Mouse (Mus musculus) embryonic facial prominence, embryonic 11.5 days (tissue): ENCODE results near the gene Cpm. TPM values are rescaled to one million over a fixed set of nuclear protein-coding genes. Genes with fewer than 3 reads are reported as not detected.
A peak's percentile ranks its signal among the peaks of the same experiment; 100 is the strongest.

ENCODE experiments used
- ATAC-seq: fragments of 200-750 bp; cut with Nextera tagmentation; replicated peaks from 2 replicates; pipeline ENCODE4 v1.8.0; 2017; ENCODE audit warnings: low read depth; ENCODE audit not compliant: insufficient number of reproducible peaks, low FRiP score, low TSS enrichment
- DNase-seq: peaks from one replicate; pipeline ENCODE4 v3.0.0-alpha.2; 2015; ENCODE audit warnings: low spot score
- H3K27ac ChIP-seq: fragments of 300-500 bp; sonication (generic); replicated peaks from 2 replicates; pipeline ENCODE4 v1.5.1; 2014; ENCODE audit warnings: mild to moderate bottlenecking, low read depth, low read length, control low read depth
- H3K27me3 ChIP-seq: fragments of 300-500 bp; sonication (generic); 2 replicates; pipeline ENCODE4 v1.6.1; 2014; ENCODE audit warnings: mild to moderate bottlenecking, low read length, moderate library complexity, mixed read lengths; ENCODE audit not compliant: control insufficient read depth, insufficient read depth
- H3K36me3 ChIP-seq: fragments of 300-500 bp; sonication (generic); replicated peaks from 2 replicates; pipeline ENCODE4 v1.6.1; 2014; ENCODE audit warnings: low read depth, mild to moderate bottlenecking, low read length, moderate library complexity, mixed read lengths; ENCODE audit not compliant: control insufficient read depth, insufficient read depth
- H3K4me1 ChIP-seq: fragments of 300-500 bp; sonication (generic); 2 replicates; pipeline ENCODE4 v1.6.1; 2014; ENCODE audit warnings: low read length, mixed read lengths; ENCODE audit not compliant: control insufficient read depth, insufficient read depth
- H3K4me2 ChIP-seq: fragments of 300-500 bp; sonication (generic); 2 replicates; pipeline ENCODE4 v1.6.1; 2014; ENCODE audit warnings: low read depth, mild to moderate bottlenecking, control low read depth, low read length, moderate library complexity
- H3K4me3 ChIP-seq: fragments of 300-500 bp; sonication (generic); 2 replicates; pipeline ENCODE4 v1.5.1; 2014; ENCODE audit warnings: low read depth, low read length, control low read depth
- H3K9ac ChIP-seq: fragments of 300-500 bp; sonication (generic); replicated peaks from 2 replicates; pipeline ENCODE4 v1.6.1; 2014; ENCODE audit warnings: mild to moderate bottlenecking, control low read depth, low read length
- H3K9me3 ChIP-seq: fragments of 300-500 bp; sonication (generic); replicated peaks from 2 replicates; pipeline ENCODE4 v1.6.1; 2016; ENCODE audit warnings: mild to moderate bottlenecking, low read length, inconsistent platforms, mixed read lengths; ENCODE audit not compliant: control insufficient read depth
- WGBS: fragments of 180-500 bp; shearing (Covaris S2); extraction: QIAGEN DNeasy Blood & Tissue Kit; methylation state at CpG from one replicate; pipeline ENCODE4 v1.1.7; 2014; 5-methylcytosine and 5-hydroxymethylcytosine counted together
- polyA plus RNA-seq: library from polyadenylated mRNA; unstranded; fragments of >200 nt; fragmentation: Nextera tagmentation; extraction: Ambion mirVana; gene quantifications from 2 replicates; pipeline ENCODE4 v1.2.1, GENCODE M21; 2014

Cpm gene
- polyA plus RNA-seq, 1 experiment from 2014 or later = 10.9 TPM

- Histone ChIP-seq H3K4me1 (no peaks in the 10 kb centered on the region), H3K9me3 (no peaks in the 10 kb centered on the region), H3K27me3 (peaks cover 5% of the 10 kb centered on the region; the same call in 1 of the 2 replicates), H3K9ac (no peak overlapping the region), H3K36me3 (no peaks in the 10 kb centered on the region), H3K4me2 (no peak overlapping the region), H3K27ac (no peak overlapping the region), H3K4me3 (no peak overlapping the region)
- ATAC-seq = no peak
- DNase-seq = no peak
- 91% methylated on average over 8 of the region's 8 CpGs for WGBS
These were observed 5.9 kb downstream of the Cpm start for GRCm38 (mm10) chr10:117635078-117635771.

GRCm38 (mm10) chr10:117635823-117636589, 6.7 kb downstream of the Cpm start:
- Histone ChIP-seq H3K9me3 (no peaks in the 10 kb centered on the region), H3K36me3 (no peaks in the 10 kb centered on the region), H3K27me3 (no peaks in the 10 kb centered on the region), H3K9ac (no peak overlapping the region), H3K4me1 (no peaks in the 10 kb centered on the region), H3K27ac (no peak overlapping the region), H3K4me3 (no peak overlapping the region), H3K4me2 (no peak overlapping the region)
- 86% methylated on average over 3 of the region's 3 CpGs for WGBS
- no peak for DNase-seq
- no peak for ATAC-seq

- Histone ChIP-seq H3K4me3 (no peak overlapping the region), H3K4me1 (no peaks in the 10 kb centered on the region), H3K9me3 (no peaks in the 10 kb centered on the region), H3K9ac (no peak overlapping the region), H3K36me3 (no peaks in the 10 kb centered on the region), H3K27me3 (no peaks in the 10 kb centered on the region), H3K4me2 (no peak overlapping the region), H3K27ac (no peak overlapping the region)
- DNase-seq (peak; percentile 50), ATAC-seq (no peak)
- 63% methylated on average over 9 of the region's 9 CpGs for WGBS
These were observed 7.9 kb downstream of the Cpm start for GRCm38 (mm10) chr10:117637062-117637744.

- no peak for ATAC-seq
- 69% methylated on average over 9 of the region's 9 CpGs for WGBS
These were observed 8.7 kb downstream of the Cpm start for GRCm38 (mm10) chr10:117637745-117638577.

GRCm38 (mm10) chr10:117638578-117639220, 9.4 kb downstream of the Cpm start:
- no peak for DNase-seq
- Histone ChIP-seq H3K27me3 (no peaks in the 10 kb centered on the region), H3K9ac (no peak overlapping the region), H3K4me3 (no peak overlapping the region), H3K9me3 (no peaks in the 10 kb centered on the region), H3K27ac (no peak overlapping the region), H3K4me1 (no peaks in the 10 kb centered on the region), H3K36me3 (no peaks in the 10 kb centered on the region), H3K4me2 (no peak overlapping the region)
- no peak for ATAC-seq
- 89% methylated on average over 7 of the region's 7 CpGs for WGBS

More at GRCm38 (mm10) chr10:117637745-117638577, 8.7 kb downstream of the Cpm start:
- H3K27ac ChIP-seq = no peak overlapping the region
- no peak overlapping the region for H3K9ac ChIP-seq
- H3K36me3 ChIP-seq = no peaks in the 10 kb centered on the region
- no peak overlapping the region for H3K4me3 ChIP-seq
- H3K9me3 ChIP-seq = no peaks in the 10 kb centered on the region
- no peaks in the 10 kb centered on the region for H3K27me3 ChIP-seq
- H3K4me2 ChIP-seq = no peak overlapping the region
- H3K4me1 ChIP-seq = no peaks in the 10 kb centered on the region
- DNase-seq = no peak

GRCm38 (mm10) chr10:117639221-117639599, 9.9 kb downstream of the Cpm start:
- Histone ChIP-seq H3K36me3 (no peaks in the 10 kb centered on the region), H3K9me3 (no peaks in the 10 kb centered on the region), H3K9ac (no peak overlapping the region), H3K4me1 (no peaks in the 10 kb centered on the region), H3K4me3 (no peak overlapping the region), H3K27me3 (no peaks in the 10 kb centered on the region), H3K27ac (no peak overlapping the region), H3K4me2 (no peak overlapping the region)
- 94% methylated on average over 8 of the region's 8 CpGs for WGBS
- no peak for ATAC-seq
- DNase-seq = no peak

GRCm38 (mm10) chr10:117639899-117640594, 10.7 kb downstream of the Cpm start:
- Histone ChIP-seq H3K9me3 (no peaks in the 10 kb centered on the region), H3K36me3 (no peaks in the 10 kb centered on the region), H3K9ac (no peak overlapping the region), H3K4me2 (no peak overlapping the region), H3K4me3 (no peak overlapping the region), H3K27ac (no peak overlapping the region), H3K4me1 (no peaks in the 10 kb centered on the region), H3K27me3 (no peaks in the 10 kb centered on the region)
- 54% methylated on average over 21 of the region's 21 CpGs for WGBS
- DNase-seq (no peak), ATAC-seq (no peak)
